Mouse (Mus musculus): ENCODE results near the gene Omt2b. TPM values are rescaled to one million over a fixed set of nuclear protein-coding genes. Genes with fewer than 3 reads are reported as not detected.
A peak's percentile ranks its signal among the peaks of the same experiment; 100 is the strongest.

Gene Omt2b
- polyA plus RNA-seq, 1 experiment from 2014 or later: not detected

GRCm38 (mm10) chr9:78369786-78370185 lies 42.4 kb downstream of the Omt2b start:
- H3K4me1 ChIP-seq: no peaks in the 10 kb centered on the region
- H3K9ac ChIP-seq: no peak overlapping the region
- WGBS: 87% methylated on average over 7 of the region's 7 CpGs
- no peak for ATAC-seq (ENCODE audit: insufficient number of reproducible peaks, insufficient read depth, low FRiP score, low TSS enrichment)
- H3K9me3 ChIP-seq: no peaks in the 10 kb centered on the region
- no peak overlapping the region for H3K4me3 ChIP-seq
- no peak overlapping the region for H3K4me2 ChIP-seq (replicated peaks)
- no peaks in the 10 kb centered on the region for H3K36me3 ChIP-seq
- H3K27me3 ChIP-seq: no peaks in the 10 kb centered on the region
- H3K27ac ChIP-seq: no peak overlapping the region

GRCm38 (mm10) chr9:78371441-78371840 lies 44.1 kb downstream of the Omt2b start:
- 91% methylated on average over 3 of the region's 3 CpGs for WGBS

GRCm38 (mm10) chr9:78372827-78373504 lies 45.6 kb downstream of the Omt2b start:
- Histone ChIP-seq H3K27ac (no peak overlapping the region), H3K27me3 (peaks cover under 1% of the 10 kb centered on the region; the same call in 1 of the 2 replicates), H3K36me3 (no peaks in the 10 kb centered on the region), H3K9ac (no peak overlapping the region), H3K9me3 (no peaks in the 10 kb centered on the region), H3K4me1 (peaks cover under 1% of the 10 kb centered on the region; the same call in 1 of the 2 replicates), H3K4me3 (no peak overlapping the region), H3K4me2 (replicated peaks) (no peak overlapping the region)
- 84% methylated on average over 10 of the region's 10 CpGs for WGBS
- no peak for ATAC-seq (ENCODE audit: insufficient number of reproducible peaks, insufficient read depth, low FRiP score, low TSS enrichment)

More at GRCm38 (mm10) chr9:78371441-78371840, 44.1 kb downstream of the Omt2b start:
- Histone ChIP-seq H3K4me2 (replicated peaks) (no peak overlapping the region), H3K36me3 (no peaks in the 10 kb centered on the region), H3K4me1 (no peaks in the 10 kb centered on the region), H3K4me3 (no peak overlapping the region), H3K27me3 (no peaks in the 10 kb centered on the region), H3K9ac (no peak overlapping the region), H3K27ac (no peak overlapping the region), H3K9me3 (no peaks in the 10 kb centered on the region)
- ATAC-seq (ENCODE audit: insufficient number of reproducible peaks, insufficient read depth, low FRiP score, low TSS enrichment): no peak

- Histone ChIP-seq H3K4me3 (no peak overlapping the region), H3K4me1 (peaks cover 8% of the 10 kb centered on the region; the same call in 1 of the 2 replicates), H3K9ac (no peak overlapping the region), H3K27me3 (peaks cover 4% of the 10 kb centered on the region; the same call in 1 of the 2 replicates), H3K36me3 (no peaks in the 10 kb centered on the region), H3K4me2 (replicated peaks) (no peak overlapping the region), H3K27ac (no peak overlapping the region), H3K9me3 (no peaks in the 10 kb centered on the region)
- 52% methylated on average over 5 of the region's 5 CpGs for WGBS
- no peak for ATAC-seq (ENCODE audit: insufficient number of reproducible peaks, insufficient read depth, low FRiP score, low TSS enrichment)
Measured at GRCm38 (mm10) chr9:78374397-78374796, 47.0 kb downstream of the Omt2b start.

GRCm38 (mm10) chr9:78374885-78375389 lies 47.5 kb downstream of the Omt2b start:
- H3K36me3 ChIP-seq: no peaks in the 10 kb centered on the region
- no peak overlapping the region for H3K9ac ChIP-seq
- H3K9me3 ChIP-seq: no peaks in the 10 kb centered on the region
- H3K4me1 ChIP-seq: peaks cover 8% of the 10 kb centered on the region; the same call in 1 of the 2 replicates
- no peak overlapping the region for H3K4me3 ChIP-seq
- H3K27me3 ChIP-seq: peaks cover 4% of the 10 kb centered on the region; the same call in 1 of the 2 replicates
- H3K4me2 ChIP-seq (replicated peaks): no peak overlapping the region
- ATAC-seq (ENCODE audit: insufficient number of reproducible peaks, insufficient read depth, low FRiP score, low TSS enrichment): no peak
- 74% methylated on average over 1 of the region's 1 CpGs for WGBS
- H3K27ac ChIP-seq: no peak overlapping the region

GRCm38 (mm10) chr9:78375486-78375885 lies 48.1 kb downstream of the Omt2b start:
- H3K36me3 ChIP-seq: no peaks in the 10 kb centered on the region
- H3K4me3 ChIP-seq: no peak overlapping the region
- H3K9ac ChIP-seq: no peak overlapping the region
- H3K4me1 ChIP-seq: peaks cover 8% of the 10 kb centered on the region; the same call in 1 of the 2 replicates
- no peak overlapping the region for H3K4me2 ChIP-seq (replicated peaks)
- H3K27me3 ChIP-seq: peaks cover 4% of the 10 kb centered on the region; the same call in 1 of the 2 replicates
- WGBS: 67% methylated on average over 4 of the region's 4 CpGs
- no peak overlapping the region for H3K27ac ChIP-seq
- no peaks in the 10 kb centered on the region for H3K9me3 ChIP-seq
- no peak for ATAC-seq (ENCODE audit: insufficient number of reproducible peaks, insufficient read depth, low FRiP score, low TSS enrichment)

- ATAC-seq (ENCODE audit: insufficient number of reproducible peaks, insufficient read depth, low FRiP score, low TSS enrichment): no peak
- Histone ChIP-seq H3K9ac (no peak overlapping the region), H3K9me3 (no peaks in the 10 kb centered on the region), H3K4me1 (peaks cover 8% of the 10 kb centered on the region; the same call in 1 of the 2 replicates), H3K4me2 (replicated peaks) (peak overlapping the region; percentile 69), H3K27me3 (peaks cover 4% of the 10 kb centered on the region; the same call in 1 of the 2 replicates), H3K36me3 (no peaks in the 10 kb centered on the region), H3K4me3 (peak overlapping the region; percentile 31), H3K27ac (no peak overlapping the region)
- WGBS: 23% methylated on average over 8 of the region's 8 CpGs
Measured at GRCm38 (mm10) chr9:78377546-78377945, 50.2 kb downstream of the Omt2b start.

- H3K27ac ChIP-seq: no peak within 1 kb of the TSS
- H3K4me3 ChIP-seq: peak within 1 kb of the TSS; percentile 31
Measured at GRCm38 (mm10) chr9:78378113-78378785, 50.9 kb downstream of the Omt2b start, which contains the start of gene Ooep. TSS of gene Ooep (minus strand) at chr9:78378725.

More at GRCm38 (mm10) chr9:78378113-78378785, 50.9 kb downstream of the Omt2b start, which contains the start of gene Ooep:
- H3K9me3 ChIP-seq: no peaks in the 10 kb centered on the region
- peaks cover 4% of the 10 kb centered on the region; the same call in 1 of the 2 replicates for H3K27me3 ChIP-seq
- ATAC-seq (ENCODE audit: insufficient number of reproducible peaks, insufficient read depth, low FRiP score, low TSS enrichment): peak; percentile 79
- peak within 1 kb of the TSS; percentile 42 for H3K9ac ChIP-seq
- H3K4me2 ChIP-seq (replicated peaks): peak within 1 kb of the TSS; percentile 69
- no peaks in the 10 kb centered on the region for H3K36me3 ChIP-seq
- peaks cover 8% of the 10 kb centered on the region; the same call in 1 of the 2 replicates for H3K4me1 ChIP-seq
- 4% methylated on average over 23 of the region's 23 CpGs for WGBS

Other genes starting within 250 kb of the Omt2b start
- gene Fbxo9, start 218.5 kb upstream of the Omt2b start, polyA plus RNA-seq (2016; fragmentation: Nextera tagmentation; extraction: Ambion mirVana): 42.9 and 43.1 TPM in 2 replicates
- 32.0 and 33.1 TPM in 2 replicates for gene Ick, start 218.4 kb upstream of the Omt2b start, polyA plus RNA-seq (2016; fragmentation: Nextera tagmentation; extraction: Ambion mirVana)
- gene Gsta4, start 144.8 kb upstream of the Omt2b start, polyA plus RNA-seq (2016; fragmentation: Nextera tagmentation; extraction: Ambion mirVana): 100.0 and 102 TPM in 2 replicates
- not detected in 2 replicates for gene Gsta1, start 96.9 kb upstream of the Omt2b start, polyA plus RNA-seq (2016; fragmentation: Nextera tagmentation; extraction: Ambion mirVana)
- gene Gm3776, start 70.5 kb upstream of the Omt2b start, polyA plus RNA-seq (2016; fragmentation: Nextera tagmentation; extraction: Ambion mirVana): 0.19 TPM in 1 of 2 replicates, not detected in the other
- gene Gm10639, start 37.7 kb upstream of the Omt2b start, polyA plus RNA-seq (2016; fragmentation: Nextera tagmentation; extraction: Ambion mirVana): not detected in 2 replicates
- gene Omt2a, start 12.8 kb upstream of the Omt2b start, polyA plus RNA-seq (2016; fragmentation: Nextera tagmentation; extraction: Ambion mirVana): not detected in 2 replicates
- gene Gsta2, start 28.2 kb downstream of the Omt2b start, polyA plus RNA-seq (2016; fragmentation: Nextera tagmentation; extraction: Ambion mirVana): not detected in 2 replicates
- 0.37 and 0.66 TPM in 2 replicates for gene Dppa5a, start 40.6 kb downstream of the Omt2b start, polyA plus RNA-seq (2016; fragmentation: Nextera tagmentation; extraction: Ambion mirVana)
- 2.2 TPM in 2 replicates for gene Ooep, start 51.1 kb downstream of the Omt2b start, polyA plus RNA-seq (2016; fragmentation: Nextera tagmentation; extraction: Ambion mirVana)
- gene Ddx43, start 68.2 kb downstream of the Omt2b start, polyA plus RNA-seq (2016; fragmentation: Nextera tagmentation; extraction: Ambion mirVana): 0.19 and 0.33 TPM in 2 replicates
- 1.7 and 2.1 TPM in 2 replicates for gene Cgas, start 115.6 kb downstream of the Omt2b start, polyA plus RNA-seq (2016; fragmentation: Nextera tagmentation; extraction: Ambion mirVana)
- 22.1 and 22.8 TPM in 2 replicates for gene Mto1, start 120.6 kb downstream of the Omt2b start, polyA plus RNA-seq (2016; fragmentation: Nextera tagmentation; extraction: Ambion mirVana)
- gene Gm17324, start 121.2 kb downstream of the Omt2b start, polyA plus RNA-seq (2016; fragmentation: Nextera tagmentation; extraction: Ambion mirVana): 1.0 and 1.6 TPM in 2 replicates
- 3,992 and 4,191 TPM in 2 replicates for gene Eef1a1, start 161.6 kb downstream of the Omt2b start, polyA plus RNA-seq (2016; fragmentation: Nextera tagmentation; extraction: Ambion mirVana)

All from embryonic facial prominence, embryonic 12.5 days (tissue).